Mouse (Mus musculus): ENCODE results near the gene Nln. TPM values are rescaled to one million over a fixed set of nuclear protein-coding genes. Genes with fewer than 3 reads are reported as not detected.

The Nln gene
- total and polyA plus RNA-seq, 2 experiments = 9.8 to 33.9 TPM

DNA sequence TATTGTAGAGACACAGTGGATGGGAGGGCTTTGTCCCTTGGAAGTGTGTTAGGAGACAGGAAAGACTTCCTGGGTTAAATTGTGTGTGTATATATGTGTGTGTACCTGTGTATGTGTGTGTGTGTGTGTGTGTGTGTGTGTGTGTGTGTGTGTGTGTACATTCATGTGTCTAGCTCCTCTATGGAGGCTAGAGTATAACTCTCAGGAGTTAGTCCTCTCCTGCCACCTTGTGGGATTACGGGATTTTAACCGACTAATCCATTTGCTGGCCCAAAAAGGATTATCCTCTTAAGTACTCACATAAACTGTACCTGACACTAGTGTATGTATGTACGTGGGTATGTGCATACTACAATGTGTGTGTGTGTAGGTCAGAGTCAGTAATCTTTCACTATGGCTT, 60.6 kb downstream of the Nln start:
- Histone ChIP-seq H3K36me3 (ENCODE audit: control insufficient read depth, insufficient read depth, low read length) (0 out of 2 replicates have a peak, but pooled peaks cover 3% of the 10 kb centered on the region), H3K79me2 (ENCODE audit: control insufficient read depth, insufficient read depth, low read length) (no peaks in the 10 kb centered on the region)
- WGBS = 66% methylated on average over 3 of the region's 3 CpGs

DNA sequence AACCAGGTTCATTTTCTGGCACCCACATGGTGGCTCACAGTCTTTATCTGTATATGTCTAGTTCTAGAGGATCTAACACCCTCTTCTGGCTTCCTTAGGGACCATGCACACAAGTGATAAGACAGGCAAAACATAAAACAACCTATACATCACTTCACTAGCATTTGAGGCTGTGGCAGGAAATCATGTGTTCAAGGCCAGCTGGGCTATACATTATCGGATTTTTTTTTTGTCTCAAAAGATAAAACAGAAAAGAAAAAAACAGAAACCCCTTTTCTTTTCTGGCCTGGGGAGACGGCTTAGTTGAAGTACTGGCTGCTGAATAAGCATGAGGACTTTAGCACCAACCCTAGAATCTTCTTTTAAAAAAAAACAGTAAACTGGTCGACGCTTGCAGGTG, 64.3 kb downstream of the Nln start:
- WGBS = 68% methylated on average over 4 of the region's 4 CpGs
- Histone ChIP-seq H3K4me1 (ENCODE audit: control insufficient read depth, insufficient read depth, low read length) (peaks cover 14% of the 10 kb centered on the region), H3K4me3 (ENCODE audit: insufficient read depth, low read depth, low read length) (no peak overlapping the region), H3K27ac (replicated peaks; ENCODE audit: insufficient read depth, low read depth, low read length) (no peak overlapping the region), H3K36me3 (ENCODE audit: control insufficient read depth, insufficient read depth, low read length) (0 out of 2 replicates have a peak, but pooled peaks cover 2% of the 10 kb centered on the region), H3K9ac (ENCODE audit: low read depth, low read length) (no peak overlapping the region), H3K79me2 (ENCODE audit: control insufficient read depth, insufficient read depth, low read length) (no peaks in the 10 kb centered on the region), H3K27me3 (ENCODE audit: control insufficient read depth, insufficient read depth, low read length) (no peaks in the 10 kb centered on the region)
- no peak for DNase-seq (ENCODE audit: extremely low read depth, low read depth, low spot score)
- TF ChIP-seq POLR2A (IDR thresholded peaks at IDR 0.05; ENCODE audit: extremely low read depth, insufficient read depth, low read length) (no peak), CTCF (IDR thresholded peaks at IDR 0.05; ENCODE audit: low read depth, low read length) (no peak)

More for the DNA sequence above, 60.6 kb downstream of the Nln start:
- TF ChIP-seq POLR2A (IDR thresholded peaks at IDR 0.05; ENCODE audit: extremely low read depth, insufficient read depth, low read length) = no peak
- no peak for TF ChIP-seq CTCF (IDR thresholded peaks at IDR 0.05; ENCODE audit: low read depth, low read length)
- no peak overlapping the region for H3K4me3 ChIP-seq (ENCODE audit: insufficient read depth, low read depth, low read length)
- no peaks in the 10 kb centered on the region for H3K27me3 ChIP-seq (ENCODE audit: control insufficient read depth, insufficient read depth, low read length)
- peak; percentile 64 for DNase-seq (ENCODE audit: extremely low read depth, low read depth, low spot score)
- peaks cover 11% of the 10 kb centered on the region for H3K4me1 ChIP-seq (ENCODE audit: control insufficient read depth, insufficient read depth, low read length)
- no peak overlapping the region for H3K27ac ChIP-seq (replicated peaks; ENCODE audit: insufficient read depth, low read depth, low read length)
- H3K9ac ChIP-seq (ENCODE audit: low read depth, low read length) = no peak overlapping the region

DNA sequence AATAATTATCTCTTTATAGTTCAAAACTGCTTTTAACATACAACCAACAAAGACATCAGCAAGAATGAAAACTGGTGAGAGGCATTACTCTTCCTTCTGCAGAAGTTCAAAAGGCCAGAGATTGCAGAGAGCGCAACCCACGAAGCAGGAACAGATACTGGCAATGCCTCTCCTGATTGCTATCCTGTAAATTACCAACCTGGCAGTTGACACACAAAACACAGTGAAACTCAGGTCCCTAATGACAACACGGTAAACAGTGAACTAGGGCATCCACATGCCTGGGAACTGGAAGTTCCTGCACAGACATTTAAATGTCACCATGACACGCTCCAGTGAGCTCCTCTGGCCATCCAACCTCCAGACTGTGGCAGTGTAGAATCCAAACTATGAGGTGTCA, 65.1 kb downstream of the Nln start:
- Histone ChIP-seq H3K27ac (replicated peaks; ENCODE audit: insufficient read depth, low read depth, low read length) (no peak overlapping the region; the same call in 1 of the 2 replicates), H3K27me3 (ENCODE audit: control insufficient read depth, insufficient read depth, low read length) (no peaks in the 10 kb centered on the region), H3K4me1 (ENCODE audit: control insufficient read depth, insufficient read depth, low read length) (peaks cover 15% of the 10 kb centered on the region), H3K4me3 (ENCODE audit: insufficient read depth, low read depth, low read length) (no peak overlapping the region), H3K36me3 (ENCODE audit: control insufficient read depth, insufficient read depth, low read length) (0 out of 2 replicates have a peak, but pooled peaks cover 2% of the 10 kb centered on the region), H3K79me2 (ENCODE audit: control insufficient read depth, insufficient read depth, low read length) (no peaks in the 10 kb centered on the region), H3K9ac (ENCODE audit: low read depth, low read length) (no peak overlapping the region)
- TF ChIP-seq POLR2A (IDR thresholded peaks at IDR 0.05; ENCODE audit: extremely low read depth, insufficient read depth, low read length) (no peak), CTCF (IDR thresholded peaks at IDR 0.05; ENCODE audit: low read depth, low read length) (no peak)
- 29% methylated on average over 4 of the region's 4 CpGs for WGBS
- DNase-seq (ENCODE audit: extremely low read depth, low read depth, low spot score) = peak; percentile 91

DNA sequence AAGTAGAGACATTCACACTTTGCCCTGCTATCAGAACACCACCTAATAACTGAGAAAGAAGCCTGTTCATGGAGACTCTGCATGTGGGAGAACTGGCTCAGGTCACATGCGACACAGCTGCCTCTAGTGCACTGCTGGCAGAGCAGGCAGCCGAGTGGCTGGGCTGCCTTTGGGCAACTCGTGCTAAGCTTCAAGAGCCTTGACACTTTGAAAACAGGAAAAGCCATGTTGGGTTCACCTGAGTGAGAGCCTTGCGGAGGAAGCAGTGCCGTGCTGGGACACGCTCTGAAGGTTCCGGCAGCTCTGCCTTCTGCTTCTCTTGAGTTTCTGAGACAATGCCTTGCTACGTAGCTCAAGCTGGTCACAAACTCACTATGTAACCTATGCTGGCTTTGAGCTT, 66.7 kb downstream of the Nln start:
- 94% methylated on average over 8 of the region's 8 CpGs for WGBS
- DNase-seq (ENCODE audit: extremely low read depth, low read depth, low spot score) = peak; percentile 47

DNA sequence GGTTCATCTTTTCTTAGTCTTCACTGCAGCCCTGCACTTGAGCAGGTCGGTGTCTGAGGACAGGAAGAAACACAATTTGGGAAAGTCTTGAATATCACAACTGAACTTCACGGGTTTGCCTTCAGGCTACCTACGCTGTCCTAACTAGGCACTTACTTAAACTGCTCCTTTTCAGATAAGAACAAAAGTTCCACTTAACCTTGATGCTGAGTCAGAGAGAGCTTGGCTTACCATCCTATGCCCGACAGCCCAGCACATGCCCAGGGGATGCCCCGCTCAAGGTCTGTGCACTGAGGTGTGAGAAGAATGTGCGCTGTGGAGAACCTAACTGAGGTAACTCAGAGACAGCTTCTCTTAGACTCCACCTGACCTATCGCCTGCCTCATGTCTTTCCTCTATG, 67.9 kb downstream of the Nln start:
- 93% methylated on average over 7 of the region's 7 CpGs for WGBS

More for the DNA sequence above, 66.7 kb downstream of the Nln start:
- no peak overlapping the region for H3K9ac ChIP-seq (ENCODE audit: low read depth, low read length)
- peaks cover 25% of the 10 kb centered on the region for H3K4me1 ChIP-seq (ENCODE audit: control insufficient read depth, insufficient read depth, low read length)
- TF ChIP-seq POLR2A (IDR thresholded peaks at IDR 0.05; ENCODE audit: extremely low read depth, insufficient read depth, low read length) (no peak), CTCF (IDR thresholded peaks at IDR 0.05; ENCODE audit: low read depth, low read length) (no peak)
- no peak overlapping the region for H3K4me3 ChIP-seq (ENCODE audit: insufficient read depth, low read depth, low read length)
- H3K36me3 ChIP-seq (ENCODE audit: control insufficient read depth, insufficient read depth, low read length) = 0 out of 2 replicates have a peak, but pooled peaks cover 2% of the 10 kb centered on the region
- no peak overlapping the region for H3K27ac ChIP-seq (replicated peaks; ENCODE audit: insufficient read depth, low read depth, low read length)
- H3K27me3 ChIP-seq (ENCODE audit: control insufficient read depth, insufficient read depth, low read length) = no peaks in the 10 kb centered on the region
- no peaks in the 10 kb centered on the region for H3K79me2 ChIP-seq (ENCODE audit: control insufficient read depth, insufficient read depth, low read length)

DNA sequence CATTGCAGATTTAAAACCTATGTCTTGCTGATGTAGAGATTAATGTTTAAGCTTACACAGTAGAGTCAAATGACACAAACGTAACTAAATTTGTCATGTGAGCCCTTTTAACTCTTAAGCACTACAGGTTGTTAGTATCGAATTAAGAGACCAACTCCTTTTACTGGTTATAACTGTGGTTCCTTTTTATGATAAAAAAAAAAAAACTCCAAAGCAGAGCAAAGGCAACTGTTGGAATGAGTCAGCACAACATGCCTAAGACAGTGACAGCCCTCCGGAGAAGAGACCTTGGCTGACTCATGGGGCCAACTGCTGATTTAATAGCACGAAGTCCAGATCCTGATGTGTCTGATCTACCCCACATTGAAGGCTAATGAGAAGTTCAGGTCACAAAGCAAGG, 68.5 kb downstream of the Nln start:
- Histone ChIP-seq H3K27ac (replicated peaks; ENCODE audit: insufficient read depth, low read depth, low read length) (no peak overlapping the region), H3K27me3 (ENCODE audit: control insufficient read depth, insufficient read depth, low read length) (no peaks in the 10 kb centered on the region), H3K9ac (ENCODE audit: low read depth, low read length) (no peak overlapping the region), H3K4me1 (ENCODE audit: control insufficient read depth, insufficient read depth, low read length) (peaks cover 35% of the 10 kb centered on the region), H3K79me2 (ENCODE audit: control insufficient read depth, insufficient read depth, low read length) (no peaks in the 10 kb centered on the region), H3K36me3 (ENCODE audit: control insufficient read depth, insufficient read depth, low read length) (0 out of 2 replicates have a peak, but pooled peaks cover 2% of the 10 kb centered on the region), H3K4me3 (ENCODE audit: insufficient read depth, low read depth, low read length) (no peak overlapping the region)
- TF ChIP-seq CTCF (IDR thresholded peaks at IDR 0.05; ENCODE audit: low read depth, low read length) = no peak
- no peak for TF ChIP-seq POLR2A (IDR thresholded peaks at IDR 0.05; ENCODE audit: extremely low read depth, insufficient read depth, low read length)
- 37% methylated on average over 4 of the region's 4 CpGs for WGBS
- peak; percentile 73 for DNase-seq (ENCODE audit: extremely low read depth, low read depth, low spot score)

More for the DNA sequence above, 67.9 kb downstream of the Nln start:
- TF ChIP-seq CTCF (IDR thresholded peaks at IDR 0.05; ENCODE audit: low read depth, low read length) = no peak
- no peak for TF ChIP-seq POLR2A (IDR thresholded peaks at IDR 0.05; ENCODE audit: extremely low read depth, insufficient read depth, low read length)
- 0 out of 2 replicates have a peak, but pooled peaks cover 2% of the 10 kb centered on the region for H3K36me3 ChIP-seq (ENCODE audit: control insufficient read depth, insufficient read depth, low read length)
- no peak overlapping the region for H3K4me3 ChIP-seq (ENCODE audit: insufficient read depth, low read depth, low read length)
- no peak overlapping the region for H3K9ac ChIP-seq (ENCODE audit: low read depth, low read length)
- no peak for DNase-seq (ENCODE audit: extremely low read depth, low read depth, low spot score)
- H3K27me3 ChIP-seq (ENCODE audit: control insufficient read depth, insufficient read depth, low read length) = no peaks in the 10 kb centered on the region
- no peaks in the 10 kb centered on the region for H3K79me2 ChIP-seq (ENCODE audit: control insufficient read depth, insufficient read depth, low read length)
- peaks cover 31% of the 10 kb centered on the region for H3K4me1 ChIP-seq (ENCODE audit: control insufficient read depth, insufficient read depth, low read length)
- H3K27ac ChIP-seq (replicated peaks; ENCODE audit: insufficient read depth, low read depth, low read length) = no peak overlapping the region

Measured in liver, adult 2 months (tissue).